Mouse (Mus musculus): ENCODE data around the gene Abcc10. TPM values are rescaled to one million over a fixed set of nuclear protein-coding genes. Genes with fewer than 3 reads are reported as not detected.

The Abcc10 gene
- polyA plus RNA-seq, 1 experiment from 2014 or later = 9.6 TPM

- Histone ChIP-seq H3K4me3 (replicated peaks; ENCODE audit: low read depth, low read length) (no peak overlapping the region), H3K4me1 (ENCODE audit: control insufficient read depth, insufficient read depth, low read length) (no peaks in the 10 kb centered on the region), H3K9ac (replicated peaks; ENCODE audit: low read length) (no peak overlapping the region), H3K27ac (replicated peaks; ENCODE audit: low read depth, low read length) (no peak overlapping the region), H3K27me3 (ENCODE audit: control insufficient read depth, insufficient read depth, low read length) (no peaks in the 10 kb centered on the region), H3K9me3 (ENCODE audit: control insufficient read depth, low read length) (no peaks in the 10 kb centered on the region), H3K4me2 (ENCODE audit: low read length) (no peak overlapping the region), H3K36me3 (ENCODE audit: control insufficient read depth, insufficient read depth, low read length) (peaks cover 18% of the 10 kb centered on the region; the same call in 1 of the 2 replicates)
- DNase-seq (no peak), ATAC-seq (ENCODE audit: low FRiP score, low TSS enrichment) (no peak)
- WGBS = 80% methylated on average over 6 of the region's 6 CpGs
These were observed 7.7 kb downstream of the Abcc10 start for GRCm38 (mm10) chr17:46320492-46320891.

- no peak overlapping the region for H3K4me3 ChIP-seq (replicated peaks; ENCODE audit: low read depth, low read length)
- 93% methylated on average over 10 of the region's 10 CpGs for WGBS
- H3K27me3 ChIP-seq (ENCODE audit: control insufficient read depth, insufficient read depth, low read length) = no peaks in the 10 kb centered on the region
- H3K36me3 ChIP-seq (ENCODE audit: control insufficient read depth, insufficient read depth, low read length) = peaks cover 5% of the 10 kb centered on the region; the same call in 1 of the 2 replicates
- H3K9me3 ChIP-seq (ENCODE audit: control insufficient read depth, low read length) = no peaks in the 10 kb centered on the region
- no peak overlapping the region for H3K9ac ChIP-seq (replicated peaks; ENCODE audit: low read length)
- no peaks in the 10 kb centered on the region for H3K4me1 ChIP-seq (ENCODE audit: control insufficient read depth, insufficient read depth, low read length)
- no peak overlapping the region for H3K4me2 ChIP-seq (ENCODE audit: low read length)
- no peak for ATAC-seq (ENCODE audit: low FRiP score, low TSS enrichment)
- H3K27ac ChIP-seq (replicated peaks; ENCODE audit: low read depth, low read length) = no peak overlapping the region
- no peak for DNase-seq
These were observed 12.3 kb downstream of the Abcc10 start for GRCm38 (mm10) chr17:46315813-46316212.

- H3K4me2 ChIP-seq (ENCODE audit: low read length) = no peak overlapping the region
- H3K9me3 ChIP-seq (ENCODE audit: control insufficient read depth, low read length) = no peaks in the 10 kb centered on the region
- no peak overlapping the region for H3K27ac ChIP-seq (replicated peaks; ENCODE audit: low read depth, low read length)
- WGBS = 89% methylated on average over 9 of the region's 9 CpGs
- H3K36me3 ChIP-seq (ENCODE audit: control insufficient read depth, insufficient read depth, low read length) = peaks cover 13% of the 10 kb centered on the region; the same call in 1 of the 2 replicates
- no peaks in the 10 kb centered on the region for H3K27me3 ChIP-seq (ENCODE audit: control insufficient read depth, insufficient read depth, low read length)
- H3K4me3 ChIP-seq (replicated peaks; ENCODE audit: low read depth, low read length) = no peak overlapping the region
- ATAC-seq (ENCODE audit: low FRiP score, low TSS enrichment) = no peak
- no peak overlapping the region for H3K9ac ChIP-seq (replicated peaks; ENCODE audit: low read length)
- no peaks in the 10 kb centered on the region for H3K4me1 ChIP-seq (ENCODE audit: control insufficient read depth, insufficient read depth, low read length)
- no peak for DNase-seq
These were observed 14.9 kb downstream of the Abcc10 start for GRCm38 (mm10) chr17:46313135-46313715.

- H3K9ac ChIP-seq (replicated peaks; ENCODE audit: low read length) = no peak overlapping the region
- H3K27ac ChIP-seq (replicated peaks; ENCODE audit: low read depth, low read length) = no peak overlapping the region
- no peak overlapping the region for H3K4me2 ChIP-seq (ENCODE audit: low read length)
- H3K27me3 ChIP-seq (ENCODE audit: control insufficient read depth, insufficient read depth, low read length) = no peaks in the 10 kb centered on the region
- ATAC-seq (ENCODE audit: low FRiP score, low TSS enrichment) (no peak), DNase-seq (no peak)
- 88% methylated on average over 10 of the region's 10 CpGs for WGBS
- H3K4me3 ChIP-seq (replicated peaks; ENCODE audit: low read depth, low read length) = no peak overlapping the region
- peaks cover 17% of the 10 kb centered on the region for H3K36me3 ChIP-seq (ENCODE audit: control insufficient read depth, insufficient read depth, low read length)
- no peaks in the 10 kb centered on the region for H3K4me1 ChIP-seq (ENCODE audit: control insufficient read depth, insufficient read depth, low read length)
- H3K9me3 ChIP-seq (ENCODE audit: control insufficient read depth, low read length) = no peaks in the 10 kb centered on the region
These were observed 17.6 kb downstream of the Abcc10 start for GRCm38 (mm10) chr17:46310515-46310914.

GRCm38 (mm10) chr17:46309835-46310234 is 18.3 kb downstream of the Abcc10 start:
- no peak for ATAC-seq (ENCODE audit: low FRiP score, low TSS enrichment)
- no peak overlapping the region for H3K4me3 ChIP-seq (replicated peaks; ENCODE audit: low read depth, low read length)
- DNase-seq = no peak
- H3K4me2 ChIP-seq (ENCODE audit: low read length) = no peak overlapping the region
- H3K36me3 ChIP-seq (ENCODE audit: control insufficient read depth, insufficient read depth, low read length) = peaks cover 24% of the 10 kb centered on the region
- no peaks in the 10 kb centered on the region for H3K9me3 ChIP-seq (ENCODE audit: control insufficient read depth, low read length)
- H3K4me1 ChIP-seq (ENCODE audit: control insufficient read depth, insufficient read depth, low read length) = no peaks in the 10 kb centered on the region
- H3K27ac ChIP-seq (replicated peaks; ENCODE audit: low read depth, low read length) = no peak overlapping the region
- no peak overlapping the region for H3K9ac ChIP-seq (replicated peaks; ENCODE audit: low read length)
- WGBS = 85% methylated on average over 12 of the region's 12 CpGs
- H3K27me3 ChIP-seq (ENCODE audit: control insufficient read depth, insufficient read depth, low read length) = no peaks in the 10 kb centered on the region

GRCm38 (mm10) chr17:46306956-46307355 is 21.2 kb downstream of the Abcc10 start:
- no peaks in the 10 kb centered on the region for H3K27me3 ChIP-seq (ENCODE audit: control insufficient read depth, insufficient read depth, low read length)
- DNase-seq (no peak), ATAC-seq (ENCODE audit: low FRiP score, low TSS enrichment) (no peak)
- no peak overlapping the region for H3K9ac ChIP-seq (replicated peaks; ENCODE audit: low read length)
- H3K4me2 ChIP-seq (ENCODE audit: low read length) = no peak overlapping the region
- WGBS = 94% methylated on average over 15 of the region's 15 CpGs
- H3K27ac ChIP-seq (replicated peaks; ENCODE audit: low read depth, low read length) = no peak overlapping the region
- H3K4me1 ChIP-seq (ENCODE audit: control insufficient read depth, insufficient read depth, low read length) = no peaks in the 10 kb centered on the region
- H3K4me3 ChIP-seq (replicated peaks; ENCODE audit: low read depth, low read length) = no peak overlapping the region
- H3K36me3 ChIP-seq (ENCODE audit: control insufficient read depth, insufficient read depth, low read length) = peaks cover 41% of the 10 kb centered on the region
- no peaks in the 10 kb centered on the region for H3K9me3 ChIP-seq (ENCODE audit: control insufficient read depth, low read length)

GRCm38 (mm10) chr17:46304184-46304583 is 24.0 kb downstream of the Abcc10 start:
- Histone ChIP-seq H3K36me3 (ENCODE audit: control insufficient read depth, insufficient read depth, low read length) (peaks cover 33% of the 10 kb centered on the region), H3K4me1 (ENCODE audit: control insufficient read depth, insufficient read depth, low read length) (no peaks in the 10 kb centered on the region), H3K27ac (replicated peaks; ENCODE audit: low read depth, low read length) (no peak overlapping the region), H3K4me2 (ENCODE audit: low read length) (no peak overlapping the region), H3K9me3 (ENCODE audit: control insufficient read depth, low read length) (no peaks in the 10 kb centered on the region), H3K9ac (replicated peaks; ENCODE audit: low read length) (no peak overlapping the region), H3K27me3 (ENCODE audit: control insufficient read depth, insufficient read depth, low read length) (peaks cover 10% of the 10 kb centered on the region; the same call in 1 of the 2 replicates), H3K4me3 (replicated peaks; ENCODE audit: low read depth, low read length) (no peak overlapping the region)
- 89% methylated on average over 9 of the region's 9 CpGs for WGBS
- ATAC-seq (ENCODE audit: low FRiP score, low TSS enrichment) = no peak
- DNase-seq = no peak

GRCm38 (mm10) chr17:46301892-46302291 is 26.3 kb downstream of the Abcc10 start:
- ATAC-seq (ENCODE audit: low FRiP score, low TSS enrichment) (no peak), DNase-seq (no peak)
- peaks cover 14% of the 10 kb centered on the region; the same call in 1 of the 2 replicates for H3K27me3 ChIP-seq (ENCODE audit: control insufficient read depth, insufficient read depth, low read length)
- no peak overlapping the region for H3K27ac ChIP-seq (replicated peaks; ENCODE audit: low read depth, low read length)
- H3K9ac ChIP-seq (replicated peaks; ENCODE audit: low read length) = no peak overlapping the region
- peaks cover 33% of the 10 kb centered on the region for H3K36me3 ChIP-seq (ENCODE audit: control insufficient read depth, insufficient read depth, low read length)
- H3K4me1 ChIP-seq (ENCODE audit: control insufficient read depth, insufficient read depth, low read length) = no peaks in the 10 kb centered on the region; the same call in 1 of the 2 replicates
- no peaks in the 10 kb centered on the region for H3K9me3 ChIP-seq (ENCODE audit: control insufficient read depth, low read length)
- WGBS = 84% methylated on average over 12 of the region's 12 CpGs
- no peak overlapping the region for H3K4me3 ChIP-seq (replicated peaks; ENCODE audit: low read depth, low read length)
- H3K4me2 ChIP-seq (ENCODE audit: low read length) = no peak overlapping the region

GRCm38 (mm10) chr17:46298220-46298913 is 29.8 kb downstream of the Abcc10 start:
- H3K36me3 ChIP-seq (ENCODE audit: control insufficient read depth, insufficient read depth, low read length) = peaks cover 8% of the 10 kb centered on the region
- under 1% methylated on average over 45 of the region's 48 CpGs for WGBS

More at GRCm38 (mm10) chr17:46298220-46298913, 29.8 kb downstream of the Abcc10 start:
- H3K4me1 ChIP-seq (ENCODE audit: control insufficient read depth, insufficient read depth, low read length) = no peaks in the 10 kb centered on the region; the same call in 1 of the 2 replicates
- ATAC-seq (ENCODE audit: low FRiP score, low TSS enrichment) (peak; percentile 82), DNase-seq (peak; percentile 92)
- H3K9ac ChIP-seq (replicated peaks; ENCODE audit: low read length) = peak overlapping the region; percentile 80
- H3K27ac ChIP-seq (replicated peaks; ENCODE audit: low read depth, low read length) = peak overlapping the region; percentile 79
- peak overlapping the region; percentile 78 for H3K4me3 ChIP-seq (replicated peaks; ENCODE audit: low read depth, low read length)
- no peaks in the 10 kb centered on the region for H3K9me3 ChIP-seq (ENCODE audit: control insufficient read depth, low read length)
- peak overlapping the region; percentile 92 for H3K4me2 ChIP-seq (ENCODE audit: low read length)
- peaks cover 36% of the 10 kb centered on the region for H3K27me3 ChIP-seq (ENCODE audit: control insufficient read depth, insufficient read depth, low read length)

Measured in midbrain, embryonic 14.5 days (tissue).